Mouse (Mus musculus) liver, adult 2 months (tissue): ENCODE measurements around the gene Ltb4r1. TPM values are rescaled to one million over a fixed set of nuclear protein-coding genes. Genes with fewer than 3 reads are reported as not detected.

ENCODE experiments used
- DNase-seq: peaks from one replicate; pipeline ENCODE4 v3.0.0-alpha.2; 2011; ENCODE audit warnings: low read depth, low spot score; ENCODE audit errors: extremely low read depth
- H3K27ac ChIP-seq: fragments of 200-500 bp; replicated peaks from 2 replicates; pipeline ENCODE4 v1.5.1; 2012; ENCODE audit warnings: low read depth, mild to moderate bottlenecking, control low read depth, inconsistent platforms, low read length; ENCODE audit not compliant: insufficient read depth
- H3K27me3 ChIP-seq: fragments of 200-500 bp; 2 replicates; pipeline ENCODE4 v1.6.1; 2012; ENCODE audit warnings: mild to moderate bottlenecking, moderate library complexity, low read length, inconsistent platforms; ENCODE audit not compliant: control insufficient read depth, insufficient read depth
- H3K36me3 ChIP-seq: fragments of 200-500 bp; 2 replicates; pipeline ENCODE4 v1.6.1; 2012; ENCODE audit warnings: low read length, inconsistent platforms; ENCODE audit not compliant: control insufficient read depth, insufficient read depth
- H3K4me1 ChIP-seq: fragments of 200-500 bp; 2 replicates; pipeline ENCODE4 v1.6.1; 2011; ENCODE audit warnings: low read length; ENCODE audit not compliant: control insufficient read depth, insufficient read depth
- H3K4me3 ChIP-seq: fragments of 200-500 bp; 2 replicates; pipeline ENCODE4 v1.5.1; 2011; ENCODE audit warnings: low read depth, mild to moderate bottlenecking, control low read depth, low read length, moderate library complexity; ENCODE audit not compliant: insufficient read depth
- H3K79me2 ChIP-seq: fragments of 200-500 bp; 2 replicates; pipeline ENCODE4 v1.6.1; 2012; ENCODE audit warnings: inconsistent platforms, mild to moderate bottlenecking, low read length, moderate library complexity; ENCODE audit not compliant: control insufficient read depth, insufficient read depth
- H3K9ac ChIP-seq: fragments of 200-500 bp; 2 replicates; pipeline ENCODE4 v1.6.1; 2012; ENCODE audit warnings: low read depth, mild to moderate bottlenecking, control low read depth, inconsistent platforms, low read length
- CTCF ChIP-seq: fragments of 200-500 bp; IDR thresholded peaks from 2 replicates; pipeline ENCODE4 v1.5.1; 2011; ENCODE audit warnings: low read depth, low read length, control low read depth
- POLR2A ChIP-seq: fragments of 200-500 bp; IDR thresholded peaks from 2 replicates; pipeline ENCODE4 v1.6.1; 2011; ENCODE audit warnings: low read length, control low read depth; ENCODE audit not compliant: insufficient read depth; ENCODE audit errors: extremely low read depth
- WGBS: fragments of 180-500 bp; shearing (Covaris S2); methylation state at CpG from one replicate; pipeline ENCODE4 v1.1.7; 2018; 5-methylcytosine and 5-hydroxymethylcytosine counted together
- polyA plus RNA-seq: library from polyadenylated mRNA; depleted of rRNA; stranded (reverse); fragments of >200 nt; gene quantifications from 2 replicates; pipeline ENCODE4 v1.2.3, GENCODE M21; 2012
- total RNA-seq: library from RNA; depleted of rRNA; stranded (reverse); fragments of >200 nt; gene quantifications from 2 replicates; pipeline ENCODE4 v1.2.3, GENCODE M21; 2014

Gene Ltb4r1
- total and polyA plus RNA-seq, 2 experiments, result 0.28 to 1.4 TPM

- no peak for TF ChIP-seq POLR2A
- no peak for TF ChIP-seq CTCF
- H3K4me3 ChIP-seq, result no peak overlapping the region
- H3K27me3 ChIP-seq, result no peaks in the 10 kb centered on the region
- no peak overlapping the region for H3K9ac ChIP-seq
- no peaks in the 10 kb centered on the region for H3K79me2 ChIP-seq
- H3K4me1 ChIP-seq, result peaks cover 20% of the 10 kb centered on the region
- 80% methylated on average over 8 of the region's 8 CpGs for WGBS
- DNase-seq, result no peak
- no peak overlapping the region for H3K27ac ChIP-seq
- H3K36me3 ChIP-seq, result no peaks in the 10 kb centered on the region
Observed at GRCm38 (mm10) chr14:55727889-55728685, 37.7 kb upstream of the Ltb4r1 start.

- no peak for DNase-seq
- WGBS, result 89% methylated on average over 7 of the region's 7 CpGs
Observed at GRCm38 (mm10) chr14:55730116-55730515, 35.6 kb upstream of the Ltb4r1 start.

GRCm38 (mm10) chr14:55730531-55731032 is 35.2 kb upstream of the Ltb4r1 start:
- Histone ChIP-seq H3K36me3 (no peaks in the 10 kb centered on the region), H3K27me3 (no peaks in the 10 kb centered on the region), H3K9ac (no peak overlapping the region), H3K79me2 (no peaks in the 10 kb centered on the region), H3K4me3 (no peak overlapping the region), H3K4me1 (peaks cover 10% of the 10 kb centered on the region), H3K27ac (no peak overlapping the region)
- DNase-seq, result no peak
- TF ChIP-seq POLR2A (no peak), CTCF (no peak)
- WGBS, result 88% methylated on average over 7 of the region's 7 CpGs

More at GRCm38 (mm10) chr14:55730116-55730515, 35.6 kb upstream of the Ltb4r1 start:
- Histone ChIP-seq H3K4me3 (no peak overlapping the region), H3K27ac (no peak overlapping the region), H3K36me3 (no peaks in the 10 kb centered on the region), H3K9ac (no peak overlapping the region), H3K79me2 (no peaks in the 10 kb centered on the region), H3K27me3 (no peaks in the 10 kb centered on the region), H3K4me1 (peaks cover 15% of the 10 kb centered on the region)
- TF ChIP-seq CTCF (no peak), POLR2A (no peak)

- Histone ChIP-seq H3K27me3 (no peaks in the 10 kb centered on the region), H3K4me1 (peaks cover 8% of the 10 kb centered on the region), H3K9ac (no peak overlapping the region), H3K27ac (no peak overlapping the region), H3K79me2 (no peaks in the 10 kb centered on the region), H3K4me3 (no peak overlapping the region), H3K36me3 (peaks cover 8% of the 10 kb centered on the region)
- TF ChIP-seq POLR2A (no peak), CTCF (no peak)
- WGBS, result 71% methylated on average over 10 of the region's 10 CpGs
- no peak for DNase-seq
Observed at GRCm38 (mm10) chr14:55733889-55734288, 31.9 kb upstream of the Ltb4r1 start.

- WGBS, result 74% methylated on average over 7 of the region's 7 CpGs
- H3K9ac ChIP-seq, result no peak overlapping the region
- no peaks in the 10 kb centered on the region for H3K79me2 ChIP-seq
- H3K4me1 ChIP-seq, result peaks cover 9% of the 10 kb centered on the region
- no peak overlapping the region for H3K4me3 ChIP-seq
- DNase-seq, result no peak
- no peak overlapping the region for H3K27ac ChIP-seq
- peaks cover 12% of the 10 kb centered on the region for H3K36me3 ChIP-seq
- no peak for TF ChIP-seq CTCF
- no peak for TF ChIP-seq POLR2A
- H3K27me3 ChIP-seq, result no peaks in the 10 kb centered on the region
Observed at GRCm38 (mm10) chr14:55734869-55735268, 30.9 kb upstream of the Ltb4r1 start.

GRCm38 (mm10) chr14:55735334-55735733 is 30.4 kb upstream of the Ltb4r1 start:
- TF ChIP-seq CTCF (no peak), POLR2A (no peak)
- Histone ChIP-seq H3K4me1 (peaks cover 12% of the 10 kb centered on the region), H3K27ac (no peak overlapping the region), H3K27me3 (no peaks in the 10 kb centered on the region), H3K79me2 (no peaks in the 10 kb centered on the region), H3K36me3 (peaks cover 16% of the 10 kb centered on the region), H3K9ac (no peak overlapping the region), H3K4me3 (no peak overlapping the region)
- DNase-seq, result no peak
- WGBS, result 58% methylated on average over 3 of the region's 3 CpGs
